Mouse (Mus musculus): ENCODE results near the gene Lef1. TPM values are rescaled to one million over a fixed set of nuclear protein-coding genes. Genes with fewer than 3 reads are reported as not detected.

Gene Lef1
- polyA plus RNA-seq, 1 experiment from 2014 or later: 9.8 TPM

DNA sequence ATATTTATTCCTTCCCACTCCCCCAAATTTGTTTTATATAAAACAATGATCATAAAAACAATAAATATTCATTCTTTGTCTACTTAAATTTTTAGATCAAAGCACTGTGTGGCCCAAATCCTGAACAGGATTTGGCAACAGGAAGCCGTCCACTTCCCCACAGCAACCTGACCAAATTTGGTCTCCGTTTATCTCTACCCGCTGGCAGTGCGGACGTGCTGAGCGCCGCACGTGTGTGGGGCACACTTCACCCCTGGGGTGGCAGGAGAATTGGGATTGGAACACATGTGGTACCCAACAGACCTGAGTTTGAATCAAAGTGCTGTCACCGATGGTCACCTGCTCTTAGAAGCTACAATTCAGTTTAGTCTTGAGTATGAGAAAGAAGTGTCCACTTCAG is 24.3 kb upstream of the Lef1 start:
- H3K4me3 ChIP-seq: no peak overlapping the region
- 59% methylated on average over 9 of the region's 9 CpGs for WGBS
- no peak overlapping the region for H3K9ac ChIP-seq
- H3K9me3 ChIP-seq: no peaks in the 10 kb centered on the region
- no peaks in the 10 kb centered on the region for H3K36me3 ChIP-seq
- H3K27ac ChIP-seq (replicated peaks): no peak overlapping the region
- no peak for ATAC-seq (ENCODE audit: extremely low read depth, insufficient number of reproducible peaks, low FRiP score, low TSS enrichment)
- peaks cover 9% of the 10 kb centered on the region; the same call in 1 of the 2 replicates for H3K27me3 ChIP-seq (replicated peaks)
- H3K4me1 ChIP-seq: peaks cover 17% of the 10 kb centered on the region
- H3K4me2 ChIP-seq: no peak overlapping the region

- H3K4me1 ChIP-seq: peaks cover 26% of the 10 kb centered on the region
- no peak overlapping the region for H3K9ac ChIP-seq
- no peak overlapping the region for H3K4me3 ChIP-seq
- no peak overlapping the region for H3K4me2 ChIP-seq
- no peaks in the 10 kb centered on the region for H3K36me3 ChIP-seq
- H3K27ac ChIP-seq (replicated peaks): no peak overlapping the region
- ATAC-seq (ENCODE audit: extremely low read depth, insufficient number of reproducible peaks, low FRiP score, low TSS enrichment): no peak
- no peaks in the 10 kb centered on the region for H3K9me3 ChIP-seq
- WGBS: 33% methylated on average over 3 of the region's 3 CpGs
- H3K27me3 ChIP-seq (replicated peaks): peaks cover 4% of the 10 kb centered on the region; the same call in 1 of the 2 replicates
Measured at GRCm38 (mm10) chr3:131089721-131090120, 20.6 kb upstream of the Lef1 start.

GRCm38 (mm10) chr3:131092113-131092512 is 18.2 kb upstream of the Lef1 start:
- 26% methylated on average over 6 of the region's 6 CpGs for WGBS
- no peak overlapping the region for H3K4me3 ChIP-seq
- no peak for ATAC-seq (ENCODE audit: extremely low read depth, insufficient number of reproducible peaks, low FRiP score, low TSS enrichment)
- no peaks in the 10 kb centered on the region for H3K9me3 ChIP-seq
- no peak overlapping the region for H3K9ac ChIP-seq
- no peaks in the 10 kb centered on the region for H3K36me3 ChIP-seq
- H3K4me2 ChIP-seq: no peak overlapping the region
- H3K27ac ChIP-seq (replicated peaks): no peak overlapping the region
- peaks cover 21% of the 10 kb centered on the region for H3K4me1 ChIP-seq
- H3K27me3 ChIP-seq (replicated peaks): no peaks in the 10 kb centered on the region; the same call in 1 of the 2 replicates

- H3K9me3 ChIP-seq: no peaks in the 10 kb centered on the region
- ATAC-seq (ENCODE audit: extremely low read depth, insufficient number of reproducible peaks, low FRiP score, low TSS enrichment): no peak
- H3K27me3 ChIP-seq (replicated peaks): no peaks in the 10 kb centered on the region
- no peak overlapping the region for H3K27ac ChIP-seq (replicated peaks)
- peaks cover 21% of the 10 kb centered on the region for H3K4me1 ChIP-seq
- no peak overlapping the region for H3K9ac ChIP-seq
- no peaks in the 10 kb centered on the region for H3K36me3 ChIP-seq
- H3K4me3 ChIP-seq: no peak overlapping the region
- no peak overlapping the region for H3K4me2 ChIP-seq
- WGBS: 79% methylated on average over 12 of the region's 12 CpGs
Measured at GRCm38 (mm10) chr3:131093736-131094135, 16.5 kb upstream of the Lef1 start.

DNA sequence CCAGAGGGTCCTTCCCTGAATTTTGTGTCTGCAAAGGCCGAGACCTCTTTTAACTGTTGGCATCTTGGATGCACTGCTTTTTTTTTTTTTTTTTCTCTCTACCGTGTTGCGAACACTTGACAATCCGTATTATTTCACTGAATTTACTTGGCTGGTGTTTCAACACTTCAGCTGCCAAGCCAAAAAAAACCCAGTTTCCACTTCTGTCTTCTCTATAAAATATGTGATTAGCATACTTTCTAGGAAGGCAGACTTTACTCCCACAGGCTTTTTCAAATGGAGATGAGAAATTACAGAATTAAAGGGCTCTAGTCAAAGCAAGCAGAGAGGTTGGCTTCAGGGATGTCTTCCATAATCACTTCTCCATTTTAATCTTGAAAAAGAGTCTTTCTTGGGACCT is 14.2 kb upstream of the Lef1 start:
- H3K36me3 ChIP-seq: no peaks in the 10 kb centered on the region
- H3K4me2 ChIP-seq: no peak overlapping the region
- H3K9me3 ChIP-seq: no peaks in the 10 kb centered on the region
- H3K4me3 ChIP-seq: no peak overlapping the region
- no peak overlapping the region for H3K27ac ChIP-seq (replicated peaks)
- no peak for ATAC-seq (ENCODE audit: extremely low read depth, insufficient number of reproducible peaks, low FRiP score, low TSS enrichment)
- H3K27me3 ChIP-seq (replicated peaks): no peaks in the 10 kb centered on the region
- no peak overlapping the region for H3K9ac ChIP-seq
- H3K4me1 ChIP-seq: peaks cover 8% of the 10 kb centered on the region; the same call in 1 of the 2 replicates
- WGBS: 72% methylated on average over 4 of the region's 4 CpGs

DNA sequence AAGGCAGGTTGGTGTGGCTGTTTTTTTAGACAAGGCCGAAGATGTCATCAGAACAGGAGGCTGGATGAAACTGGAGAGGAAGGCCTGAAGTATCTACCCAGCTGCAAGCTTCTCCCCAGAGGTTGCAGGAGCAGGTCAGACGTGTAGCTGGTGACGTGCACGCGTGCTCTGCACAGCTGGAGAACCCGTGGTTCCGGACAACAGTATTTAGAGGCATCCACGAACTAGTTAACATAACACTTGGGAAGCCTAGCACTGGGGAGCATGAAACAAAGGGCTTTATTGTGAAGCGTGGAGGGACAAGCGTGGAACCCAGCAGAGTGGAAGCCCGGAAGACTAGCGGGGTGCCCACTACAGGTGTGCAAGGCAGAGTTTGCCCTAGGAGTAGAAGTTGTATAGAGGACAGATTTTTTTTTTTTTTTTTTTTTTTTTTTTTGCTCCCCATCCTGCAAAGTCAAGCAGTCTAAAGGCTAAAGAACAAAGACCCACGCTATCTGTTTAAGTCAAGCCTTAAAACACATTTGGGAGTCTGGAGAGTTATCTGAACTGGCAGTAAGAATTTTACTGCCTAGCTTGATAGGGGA is 8.0 kb upstream of the Lef1 start:
- WGBS: 53% methylated on average over 13 of the region's 13 CpGs
- H3K9ac ChIP-seq: no peak overlapping the region
- peaks cover 13% of the 10 kb centered on the region for H3K4me1 ChIP-seq
- peaks cover 42% of the 10 kb centered on the region for H3K27me3 ChIP-seq (replicated peaks)
- H3K4me3 ChIP-seq: no peak overlapping the region
- no peak overlapping the region for H3K4me2 ChIP-seq
- no peaks in the 10 kb centered on the region for H3K36me3 ChIP-seq
- no peaks in the 10 kb centered on the region for H3K9me3 ChIP-seq
- no peak overlapping the region; the same call in 1 of the 2 replicates for H3K27ac ChIP-seq (replicated peaks)
- no peak for ATAC-seq (ENCODE audit: extremely low read depth, insufficient number of reproducible peaks, low FRiP score, low TSS enrichment)

DNA sequence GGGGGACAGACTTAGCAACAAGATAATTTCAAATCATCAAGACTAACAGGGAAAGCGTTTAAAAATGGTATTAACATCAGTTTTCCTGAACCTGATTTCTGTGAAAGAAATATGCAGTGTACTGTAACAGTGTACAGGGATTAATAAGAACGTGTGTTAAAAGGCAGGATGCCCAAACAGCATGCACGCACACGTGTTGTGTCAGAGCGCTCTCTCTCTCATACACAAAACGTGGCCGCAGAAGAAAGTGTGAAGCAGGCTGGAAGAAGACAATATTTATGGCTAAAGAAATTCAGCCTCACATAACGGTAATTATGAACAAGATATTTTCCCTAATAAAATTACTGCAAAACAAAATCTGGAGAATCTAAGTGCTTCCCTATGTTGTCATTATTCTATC is 4.9 kb upstream of the Lef1 start:
- Histone ChIP-seq H3K4me3 (peak overlapping the region; percentile 50), H3K27me3 (replicated peaks) (peaks cover 70% of the 10 kb centered on the region), H3K4me2 (peak overlapping the region; percentile 76), H3K9ac (no peak overlapping the region), H3K4me1 (peaks cover 34% of the 10 kb centered on the region), H3K27ac (replicated peaks) (no peak overlapping the region), H3K36me3 (no peaks in the 10 kb centered on the region), H3K9me3 (no peaks in the 10 kb centered on the region)
- ATAC-seq (ENCODE audit: extremely low read depth, insufficient number of reproducible peaks, low FRiP score, low TSS enrichment): no peak
- 63% methylated on average over 8 of the region's 8 CpGs for WGBS

- Histone ChIP-seq H3K9ac (peak overlapping the region; percentile 71), H3K27ac (replicated peaks) (peak overlapping the region; percentile 40; the same call in 1 of the 2 replicates), H3K4me3 (peak overlapping the region; percentile 50), H3K4me1 (peaks cover 38% of the 10 kb centered on the region), H3K36me3 (no peaks in the 10 kb centered on the region), H3K9me3 (no peaks in the 10 kb centered on the region), H3K4me2 (peak overlapping the region; percentile 76), H3K27me3 (replicated peaks) (peaks cover 73% of the 10 kb centered on the region)
- ATAC-seq (ENCODE audit: extremely low read depth, insufficient number of reproducible peaks, low FRiP score, low TSS enrichment): no peak
- under 1% methylated on average over 36 of the region's 36 CpGs for WGBS
Measured at GRCm38 (mm10) chr3:131105940-131106401, 4.3 kb upstream of the Lef1 start.

GRCm38 (mm10) chr3:131106451-131107291 is 3.6 kb upstream of the Lef1 start:
- H3K27ac ChIP-seq (replicated peaks): peak overlapping the region; percentile 40; the same call in 1 of the 2 replicates
- peak overlapping the region; percentile 71 for H3K9ac ChIP-seq
- H3K27me3 ChIP-seq (replicated peaks): peaks cover 79% of the 10 kb centered on the region
- peak overlapping the region; percentile 50 for H3K4me3 ChIP-seq
- WGBS: 1% methylated on average over 45 of the region's 45 CpGs
- H3K4me1 ChIP-seq: peaks cover 45% of the 10 kb centered on the region
- no peak for ATAC-seq (ENCODE audit: extremely low read depth, insufficient number of reproducible peaks, low FRiP score, low TSS enrichment)
- H3K36me3 ChIP-seq: no peaks in the 10 kb centered on the region
- H3K9me3 ChIP-seq: no peaks in the 10 kb centered on the region
- H3K4me2 ChIP-seq: peak overlapping the region; percentile 76

DNA sequence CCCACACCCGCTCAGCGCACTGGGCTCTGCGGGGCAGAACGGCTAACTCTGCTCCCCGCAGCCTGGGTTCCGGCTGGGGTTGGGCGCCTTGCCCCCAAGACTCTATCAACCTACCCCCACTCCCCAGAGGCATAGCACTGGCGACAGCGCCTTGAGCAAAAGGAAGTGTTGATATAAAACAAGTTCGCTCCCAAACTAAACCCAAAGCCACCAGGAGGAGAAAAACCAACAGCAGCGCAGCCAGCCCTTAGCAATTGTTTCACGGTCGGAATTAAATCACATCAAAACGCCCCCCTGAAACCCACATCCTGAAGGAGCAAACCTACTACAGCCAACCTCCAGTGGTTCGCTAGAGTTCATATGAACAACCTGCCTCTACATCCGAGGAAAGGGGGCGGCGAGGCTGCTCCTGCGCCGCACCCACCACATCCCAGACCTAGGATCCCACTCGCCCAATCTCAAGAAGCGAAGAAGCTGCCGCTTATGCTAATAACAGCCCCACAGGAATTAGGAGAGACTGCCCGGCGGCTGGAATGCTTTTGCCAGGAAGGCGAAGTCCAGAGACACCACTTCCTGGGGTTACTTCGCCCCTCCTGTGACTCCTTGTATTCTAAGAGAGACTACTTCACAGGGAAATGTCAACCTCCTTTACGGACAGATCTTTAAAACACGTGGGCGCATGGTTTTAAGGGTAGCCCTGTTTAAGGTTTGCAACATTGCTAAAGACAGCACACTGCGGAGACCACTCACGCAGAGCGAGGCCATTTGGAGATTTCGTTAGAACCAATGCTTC is 2.8 kb upstream of the Lef1 start:
- WGBS: 2% methylated on average over 34 of the region's 34 CpGs
- H3K4me2 ChIP-seq: peak overlapping the region; percentile 76
- no peak overlapping the region for H3K27ac ChIP-seq (replicated peaks)
- peak overlapping the region; percentile 50 for H3K4me3 ChIP-seq
- H3K9ac ChIP-seq: peak overlapping the region; percentile 71
- H3K4me1 ChIP-seq: peaks cover 49% of the 10 kb centered on the region
- no peak for ATAC-seq (ENCODE audit: extremely low read depth, insufficient number of reproducible peaks, low FRiP score, low TSS enrichment)
- H3K36me3 ChIP-seq: no peaks in the 10 kb centered on the region
- no peaks in the 10 kb centered on the region for H3K9me3 ChIP-seq
- H3K27me3 ChIP-seq (replicated peaks): peaks cover 87% of the 10 kb centered on the region

GRCm38 (mm10) chr3:131108094-131108653 is 2.1 kb upstream of the Lef1 start:
- Histone ChIP-seq H3K36me3 (no peaks in the 10 kb centered on the region), H3K9me3 (no peaks in the 10 kb centered on the region), H3K4me3 (peak overlapping the region; percentile 50; the same call in 1 of the 2 replicates), H3K27ac (replicated peaks) (no peak overlapping the region), H3K9ac (no peak overlapping the region), H3K4me2 (peak overlapping the region; percentile 76), H3K4me1 (peaks cover 52% of the 10 kb centered on the region), H3K27me3 (replicated peaks) (peaks cover 90% of the 10 kb centered on the region)
- no peak for ATAC-seq (ENCODE audit: extremely low read depth, insufficient number of reproducible peaks, low FRiP score, low TSS enrichment)
- WGBS: 11% methylated on average over 9 of the region's 9 CpGs

Data from heart, embryonic 13.5 days (tissue).